Mouse (Mus musculus) heart, postnatal 10 days (tissue): ENCODE measurements around the gene Rxra. TPM values are rescaled to one million over a fixed set of nuclear protein-coding genes. Genes with fewer than 3 reads are reported as not detected.
A peak's percentile ranks its signal among the peaks of the same experiment; 100 is the strongest.

Source experiments
- DNase-seq, 2 experiments: peaks; one replicate each; pipeline ENCODE4 v3.0.0; 2021
- intact Hi-C: fragments of 180-260 bp; cut with DNase I; formaldehyde crosslinking; loops from one replicate; pipeline ENCODE4 v1.15.1; 2025
- total RNA-seq, 2 experiments: library from RNA; stranded (reverse); gene quantifications; 2 replicates each; pipeline ENCODE4 v1.2.3; 2021

Gene Rxra
- total RNA-seq, 2 experiments from 2014 or later = 38.6 to 42.5 TPM

- no peak for DNase-seq
- intact Hi-C loops = no loop called here
Measured at GRCm38 (mm10) chr2:27666719-27667118, 9.5 kb upstream of the Rxra start.

GRCm38 (mm10) chr2:27667677-27668076, 8.6 kb upstream of the Rxra start:
- DNase-seq = no peak
- intact Hi-C loops = no loop called here

GRCm38 (mm10) chr2:27670746-27671145, 5.5 kb upstream of the Rxra start:
- no peak for DNase-seq
- intact Hi-C loops = loop anchor here (5.0 kb wide), 2 partner anchors 73 to 98 kb away; no protein-coding TSS in a partner anchor

GRCm38 (mm10) chr2:27671633-27672091, 4.6 kb upstream of the Rxra start:
- intact Hi-C loops = loop anchor here (5.0 kb wide), 2 partner anchors 74 to 99 kb away; no protein-coding TSS in a partner anchor
- DNase-seq = peak; percentile 64

- DNase-seq = peak; percentile 79 to 81
- intact Hi-C loops = loop anchor here (2.0 to 5.0 kb wide), 3 partner anchors 14 to 124 kb away; no protein-coding TSS in a partner anchor
Measured at GRCm38 (mm10) chr2:27676478-27677325, 462 bp downstream of the Rxra start.

GRCm38 (mm10) chr2:27677411-27678310, 1.4 kb downstream of the Rxra start:
- DNase-seq = peak; percentile 67 to 72
- intact Hi-C loops = loop anchor here (2.0 to 5.0 kb wide), 3 partner anchors 13 to 125 kb away; no protein-coding TSS in a partner anchor

- DNase-seq = no peak
- intact Hi-C loops = loop anchor here (5.0 kb wide), 1 partner anchor 126 kb away; no protein-coding TSS in a partner anchor
Measured at GRCm38 (mm10) chr2:27678331-27678730, 2.1 kb downstream of the Rxra start.

GRCm38 (mm10) chr2:27678836-27679480, 2.7 kb downstream of the Rxra start:
- DNase-seq = peak in 1 of 2 experiments; percentile 44

GRCm38 (mm10) chr2:27679621-27680025, 3.4 kb downstream of the Rxra start:
- peak; percentile 73 to 75 for DNase-seq
- intact Hi-C loops = loop anchor here (1.0 to 5.0 kb wide), 2 partner anchors 83 to 127 kb away; no protein-coding TSS in a partner anchor

More at GRCm38 (mm10) chr2:27678836-27679480, 2.7 kb downstream of the Rxra start:
- intact Hi-C loops = loop anchor here (5.0 kb wide), 1 partner anchor 127 kb away; no protein-coding TSS in a partner anchor

- no peak for DNase-seq
- intact Hi-C loops = loop anchor here (1.0 kb wide), 1 partner anchor 82 kb away; no protein-coding TSS in a partner anchor
Measured at GRCm38 (mm10) chr2:27680058-27680457, 3.8 kb downstream of the Rxra start.

- intact Hi-C loops = loop anchor here (1.0 kb wide), 1 partner anchor 82 kb away; no protein-coding TSS in a partner anchor
- no peak for DNase-seq
Measured at GRCm38 (mm10) chr2:27680595-27680994, 4.4 kb downstream of the Rxra start.

- DNase-seq = no peak
- intact Hi-C loops = no loop called here
Measured at GRCm38 (mm10) chr2:27681426-27681825, 5.2 kb downstream of the Rxra start.

GRCm38 (mm10) chr2:27682096-27682495, 5.9 kb downstream of the Rxra start:
- intact Hi-C loops = no loop called here
- DNase-seq = peak in 1 of 2 experiments; percentile 10

GRCm38 (mm10) chr2:27684017-27684657, 7.9 kb downstream of the Rxra start:
- peak in 1 of 2 experiments; percentile 1 for DNase-seq

GRCm38 (mm10) chr2:27685917-27686316, 9.7 kb downstream of the Rxra start:
- intact Hi-C loops = no loop called here
- no peak for DNase-seq

More at GRCm38 (mm10) chr2:27684017-27684657, 7.9 kb downstream of the Rxra start:
- intact Hi-C loops = no loop called here

- no peak for DNase-seq
- intact Hi-C loops = no loop called here
Measured at GRCm38 (mm10) chr2:27686335-27686734, 10.1 kb downstream of the Rxra start.

GRCm38 (mm10) chr2:27687041-27687440, 10.8 kb downstream of the Rxra start:
- intact Hi-C loops = no loop called here
- DNase-seq = no peak

GRCm38 (mm10) chr2:27687973-27688372, 11.7 kb downstream of the Rxra start:
- peak in 1 of 2 experiments; percentile 47 for DNase-seq

GRCm38 (mm10) chr2:27690714-27691113, 14.5 kb downstream of the Rxra start:
- intact Hi-C loops = loop anchor here (2.0 kb wide), 1 partner anchor 14 kb away; the partner anchor contains the start of gene Rxra
- DNase-seq = peak in 1 of 2 experiments; percentile 57

More at GRCm38 (mm10) chr2:27687973-27688372, 11.7 kb downstream of the Rxra start:
- intact Hi-C loops = no loop called here
